ENCODE assay signal across 8 mouse cellular contexts in the genomic region with DNA sequence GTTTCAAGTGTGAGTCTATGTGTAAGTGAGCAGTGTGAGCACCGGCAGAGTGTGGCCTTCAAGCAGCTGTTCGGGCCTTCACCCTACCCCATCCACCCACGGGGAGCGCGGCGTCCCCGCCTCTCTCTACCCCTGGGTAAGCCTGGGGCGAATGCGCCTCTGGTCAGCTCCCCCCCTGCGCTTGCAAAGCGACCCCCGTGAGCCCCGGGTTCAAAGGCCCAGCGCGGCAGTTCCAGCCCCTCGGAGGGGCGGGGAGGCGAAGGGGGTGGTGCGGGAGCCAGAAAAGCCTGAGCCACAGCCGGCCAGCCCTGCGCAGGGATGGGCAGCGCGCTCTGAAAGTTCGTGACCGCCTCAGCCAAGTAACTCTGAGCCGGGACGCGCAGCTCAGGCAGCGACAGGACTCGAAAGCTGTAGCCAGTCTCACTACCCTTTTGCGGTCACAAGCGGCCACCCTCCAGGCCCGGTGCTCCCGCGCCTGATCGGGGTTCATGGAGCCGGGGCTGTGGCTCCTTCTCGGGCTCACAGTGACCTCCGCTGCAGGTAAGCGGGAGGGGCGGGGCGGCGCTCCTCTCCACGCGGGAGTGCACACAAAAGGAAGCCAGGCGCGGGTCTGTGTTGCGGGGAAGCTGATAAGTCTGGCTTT. TPM values are rescaled to one million over a fixed set of nuclear protein-coding genes. Genes with fewer than 3 reads are reported as not detected.
DNase-seq lines count a peak whose midpoint lies in the region; ATAC-seq and TF ChIP-seq lines count a peak whose summit lies in the region.

Edn3 (plus strand) TSS at position 141 of the 643 bp plus-strand sequence.

- H3K9ac ChIP-seq in heart, embryonic 13.5 days, result peak within 1 kb of the TSS; percentile 74
- H3K9ac ChIP-seq in limb, embryonic 14.5 days (ENCODE audit: low read depth, low read length, severe bottlenecking), result peak within 1 kb of the TSS; percentile 80
- no peak within 1 kb of the TSS for H3K9ac ChIP-seq in midbrain, embryonic 15.5 days

- no peak for ATAC-seq in heart, embryonic 13.5 days (ENCODE audit: extremely low read depth, insufficient number of reproducible peaks, low FRiP score, low TSS enrichment)
- ATAC-seq in limb, embryonic 14.5 days (ENCODE audit: low FRiP score, low read depth), result peak; percentile 71
- ATAC-seq in midbrain, embryonic 15.5 days (replicated peaks), result 0 out of 2 replicates have a peak, but pooled peaks have one; percentile 24

- H3K27ac ChIP-seq in heart, embryonic 13.5 days (replicated peaks), result no peak within 1 kb of the TSS
- H3K27ac ChIP-seq in limb, embryonic 14.5 days (replicated peaks; ENCODE audit: low read depth, low read length), result peak within 1 kb of the TSS; percentile 79
- no peak within 1 kb of the TSS for H3K27ac ChIP-seq in midbrain, embryonic 15.5 days

- peak; percentile 48 for DNase-seq in gastrocnemius, postnatal 10 days
- no peak for DNase-seq in gastrocnemius, adult 8-10 months (ENCODE audit: low spot score in 2 of 2)
- no peak for DNase-seq in adrenal gland, postnatal 36 days
- DNase-seq in limb, embryonic 14.5 days (ENCODE audit: low spot score), result no peak
- DNase-seq in cerebellum, postnatal 36 days, result no peak
- no peak for DNase-seq in cerebellum, adult 9-10 months

- peak within 1 kb of the TSS; percentile 55 for H3K4me3 ChIP-seq in heart, embryonic 13.5 days
- H3K4me3 ChIP-seq in limb, embryonic 14.5 days (replicated peaks; ENCODE audit: low read length), result peak within 1 kb of the TSS; percentile 57
- peak within 1 kb of the TSS; percentile 34 for H3K4me3 ChIP-seq in midbrain, embryonic 15.5 days

- H3K36me3 ChIP-seq in heart, embryonic 13.5 days, result no peaks in the 10 kb centered on the region
- no peaks in the 10 kb centered on the region for H3K36me3 ChIP-seq in limb, embryonic 14.5 days (ENCODE audit: control insufficient read depth, insufficient read depth, low read length)
- no peaks in the 10 kb centered on the region for H3K36me3 ChIP-seq in midbrain, embryonic 15.5 days (replicated peaks)

- no peak for TF ChIP-seq POLR2A in limb, embryonic 14.5 days (IDR thresholded peaks at IDR 0.05; ENCODE audit: borderline replicate concordance, extremely low read depth, insufficient read depth, insufficient read length)

- H3K9me3 ChIP-seq in heart, embryonic 13.5 days, result no peaks in the 10 kb centered on the region
- H3K9me3 ChIP-seq in limb, embryonic 14.5 days (ENCODE audit: control insufficient read depth, low read length), result no peaks in the 10 kb centered on the region
- no peaks in the 10 kb centered on the region for H3K9me3 ChIP-seq in midbrain, embryonic 15.5 days

- H3K4me2 ChIP-seq in heart, embryonic 13.5 days, result peak within 1 kb of the TSS; percentile 83
- peak within 1 kb of the TSS; percentile 96 for H3K4me2 ChIP-seq in limb, embryonic 14.5 days (replicated peaks; ENCODE audit: low read depth, low read length, severe bottlenecking)
- H3K4me2 ChIP-seq in midbrain, embryonic 15.5 days, result peak within 1 kb of the TSS; percentile 71

- H3K27me3 ChIP-seq in heart, embryonic 13.5 days (replicated peaks), result peaks cover 41% of the 10 kb centered on the region
- H3K27me3 ChIP-seq in limb, embryonic 14.5 days (ENCODE audit: control insufficient read depth, insufficient read depth, low read length), result no peaks in the 10 kb centered on the region
- H3K27me3 ChIP-seq in midbrain, embryonic 15.5 days (replicated peaks), result peaks cover 18% of the 10 kb centered on the region

- under 1% methylated on average over 48 of the region's 48 CpGs for WGBS in heart, embryonic 13.5 days
- WGBS in limb, embryonic 14.5 days, result under 1% methylated on average over 44 of the region's 48 CpGs
- WGBS in midbrain, embryonic 15.5 days, result under 1% methylated on average over 48 of the region's 48 CpGs

- H3K4me1 ChIP-seq in heart, embryonic 13.5 days, result peaks cover 8% of the 10 kb centered on the region
- peaks cover 25% of the 10 kb centered on the region for H3K4me1 ChIP-seq in limb, embryonic 14.5 days (ENCODE audit: control insufficient read depth, insufficient read depth, low read length)
- H3K4me1 ChIP-seq in midbrain, embryonic 15.5 days, result peaks cover 7% of the 10 kb centered on the region; the same call in 1 of the 2 replicates

RNA-seq across cellular contexts. Expression of gene Edn3, which starts in this region (rescaled TPM):
- 1 to 10 TPM; 8.6 to 8.8 TPM for total RNA-seq in gastrocnemius, postnatal 10 days (2021)
- total RNA-seq in gastrocnemius, adult 8-10 months (2022), result under 1 TPM; 0.16 to 0.70 (median 0.47) TPM
- 10 to 100 TPM; 12.6 to 18.9 TPM for total RNA-seq in adrenal gland, postnatal 36 days (2021)
- 0.99 and 1.0 TPM in 2 replicates for polyA plus RNA-seq in heart, embryonic 13.5 days (2015; fragmentation: Nextera tagmentation; extraction: Ambion mirVana)
- 13.6 TPM in 2 replicates for polyA plus RNA-seq in limb, embryonic 14.5 days (2012; rRNA removed)
- 21.5 and 22.9 TPM in 2 replicates for polyA plus RNA-seq in limb, embryonic 14.5 days (2014; fragmentation: Nextera tagmentation; extraction: Ambion mirVana)
- 6.3 and 7.8 TPM in 2 replicates for polyA plus RNA-seq in midbrain, embryonic 15.5 days (2015; fragmentation: Nextera tagmentation; extraction: Ambion mirVana)

Comparison
In these comparisons a context has a peak if more than half of its experiments do, and no peak if none do; other contexts are left out.
1. RNA of gene Edn3 (total RNA-seq): 12.6 to 18.9 TPM in adrenal gland, postnatal 36 days and 8.6 to 8.8 TPM in gastrocnemius, postnatal 10 days; 0.16 to 0.70 TPM in gastrocnemius, adult 8-10 months; every median in the first group is over 4 times any median in the second.
2. Peak in every context shown above with its lines, with median percentiles within 50 percentile points of each other: H3K4me2 ChIP-seq and H3K4me3 ChIP-seq.